Mouse (Mus musculus) stomach, postnatal 0 days (tissue): ENCODE measurements around the gene Naa80. TPM values are rescaled to one million over a fixed set of nuclear protein-coding genes. Genes with fewer than 3 reads are reported as not detected.
"Not testable (repeated sequence)": the region's sequence is repeated elsewhere in the genome, so short reads cannot be mapped to it uniquely, and the experiment has no call there.

Experiments used
- ATAC-seq: fragments of 200-750 bp; cut with Nextera tagmentation; 2 replicates; pipeline ENCODE4 v1.8.0; 2017; ENCODE audit not compliant: low FRiP score, low TSS enrichment
- DNase-seq: peaks from one replicate; pipeline ENCODE4 v3.0.0-alpha.2; 2016; ENCODE audit warnings: low spot score
- H3K27ac ChIP-seq: fragments of 300-500 bp; sonication (generic); replicated peaks from 2 replicates; pipeline ENCODE4 v1.5.1; 2014; ENCODE audit warnings: mild to moderate bottlenecking, control low read depth
- H3K27me3 ChIP-seq: fragments of 300-500 bp; sonication (generic); 2 replicates; pipeline ENCODE4 v1.6.1; 2014; ENCODE audit warnings: low read length; ENCODE audit not compliant: control insufficient read depth, insufficient read depth
- H3K36me3 ChIP-seq: fragments of 300-500 bp; sonication (generic); 2 replicates; pipeline ENCODE4 v1.6.1; 2014; ENCODE audit warnings: low read length, mixed read lengths; ENCODE audit not compliant: control insufficient read depth, insufficient read depth
- H3K4me1 ChIP-seq: fragments of 300-500 bp; sonication (generic); replicated peaks from 2 replicates; pipeline ENCODE4 v1.6.1; 2014; ENCODE audit warnings: antibody characterized with exemption; ENCODE audit not compliant: control insufficient read depth, insufficient read depth
- H3K4me2 ChIP-seq: fragments of 300-500 bp; sonication (generic); replicated peaks from 2 replicates; pipeline ENCODE4 v1.6.1; 2014; ENCODE audit warnings: low read depth, mild to moderate bottlenecking, control low read depth, moderate library complexity
- H3K4me3 ChIP-seq: fragments of 300-500 bp; sonication (generic); 2 replicates; pipeline ENCODE4 v1.5.1; 2014; ENCODE audit warnings: low read depth, low read length, control low read depth
- H3K9ac ChIP-seq: fragments of 300-500 bp; sonication (generic); 2 replicates; pipeline ENCODE4 v1.6.1; 2014; ENCODE audit warnings: mild to moderate bottlenecking, low read length, control low read depth, mixed read lengths
- H3K9me3 ChIP-seq: fragments of 300-500 bp; sonication (generic); 2 replicates; pipeline ENCODE4 v1.6.1; 2016; ENCODE audit warnings: low read length; ENCODE audit not compliant: control insufficient read depth
- CTCF ChIP-seq: IDR thresholded peaks from 2 replicates; pipeline ENCODE4 v1.5.1; 2016; ENCODE audit warnings: antibody characterized with exemption, low read depth, mild to moderate bottlenecking, moderate library complexity
- EP300 ChIP-seq: optimal IDR thresholded peaks from 2 replicates; pipeline ENCODE3; 2016; ENCODE audit warnings: antibody characterized with exemption
- WGBS: fragments of 180-500 bp; shearing (Covaris S2); extraction: QIAGEN DNeasy Blood & Tissue Kit; methylation state at CpG from one replicate; pipeline ENCODE4 v1.1.7; 2014; 5-methylcytosine and 5-hydroxymethylcytosine counted together
- polyA plus RNA-seq: library from polyadenylated mRNA; unstranded; fragments of >200 nt; fragmentation: Nextera tagmentation; extraction: Ambion mirVana; gene quantifications from 2 replicates; pipeline ENCODE4 v1.2.1, GENCODE M21; 2015

Gene Naa80
- polyA plus RNA-seq, 1 experiment from 2014 or later = 13.3 TPM

DNA sequence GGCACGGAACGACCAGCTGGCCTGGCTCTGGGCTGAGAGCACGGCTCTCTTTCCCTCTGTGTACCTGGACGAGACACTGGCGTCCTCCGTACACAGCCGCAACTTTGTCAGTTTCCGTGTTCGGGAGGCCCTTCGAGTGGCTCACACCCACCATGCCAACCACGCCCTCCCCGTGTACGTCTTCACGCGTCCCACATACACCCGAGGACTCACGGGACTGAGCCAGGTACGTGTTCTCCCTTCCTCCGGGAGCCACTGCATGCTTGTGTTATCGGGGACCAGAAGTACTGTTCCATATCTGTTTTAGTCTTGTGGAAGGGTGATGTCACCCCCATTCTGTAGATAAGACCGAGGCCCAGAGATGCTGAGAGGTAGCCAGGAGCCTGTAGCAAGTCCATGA lies 7.8 kb upstream of the Naa80 start:
- ATAC-seq = 0 out of 2 replicates have a peak, but pooled peaks have one; percentile 3

DNA sequence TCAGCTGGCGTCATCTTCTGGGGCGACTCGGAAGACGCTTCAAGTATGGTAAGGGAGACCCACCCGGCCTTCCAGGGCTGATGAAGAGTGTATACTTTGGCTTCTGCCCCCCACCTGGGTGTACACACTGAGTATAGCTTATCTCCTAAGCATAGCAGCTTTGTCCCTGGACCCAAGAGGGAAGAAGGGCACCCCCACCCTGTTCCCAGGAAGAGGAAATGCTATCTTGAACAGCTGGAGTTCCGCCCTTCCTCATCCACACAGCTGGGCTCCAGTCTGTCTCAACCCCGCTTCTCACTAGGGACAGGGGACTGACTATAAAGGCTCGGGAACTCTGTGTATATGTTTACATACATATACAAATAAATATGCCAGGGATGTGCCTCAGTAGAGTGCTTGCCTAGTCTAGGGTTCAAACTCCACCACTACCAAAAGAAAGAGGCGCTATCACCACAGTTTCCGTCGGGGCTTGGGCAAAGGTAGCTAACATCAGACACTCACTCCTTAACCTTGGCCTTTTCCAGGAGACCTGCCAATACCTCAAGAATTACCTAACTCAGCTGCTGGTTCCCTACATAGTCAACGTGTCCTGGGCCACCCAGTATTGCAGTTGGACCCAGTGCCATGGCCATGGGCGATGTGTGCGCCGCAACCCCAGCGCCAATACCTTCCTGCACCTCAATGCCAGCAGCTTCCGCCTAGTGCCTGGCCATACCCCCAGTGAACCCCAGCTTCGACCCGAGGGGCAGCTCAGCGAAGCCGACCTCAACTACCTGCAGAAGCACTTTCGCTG lies 7.0 kb upstream of the Naa80 start:
- peaks cover 15% of the 10 kb centered on the region for H3K4me1 ChIP-seq
- no peaks in the 10 kb centered on the region for H3K27me3 ChIP-seq
- H3K9ac ChIP-seq = no peak overlapping the region
- peaks cover 6% of the 10 kb centered on the region; the same call in 1 of the 2 replicates for H3K36me3 ChIP-seq
- H3K27ac ChIP-seq = peak overlapping the region; percentile 86
- DNase-seq = no peak
- peak overlapping the region; percentile 71 for H3K4me2 ChIP-seq
- TF ChIP-seq CTCF = no peak
- TF ChIP-seq EP300 = no peak
- ATAC-seq = no peak
- no peaks in the 10 kb centered on the region for H3K9me3 ChIP-seq
- peak overlapping the region; percentile 10; the same call in 1 of the 2 replicates for H3K4me3 ChIP-seq
- WGBS = 84% methylated on average over 22 of the region's 22 CpGs

More for the DNA sequence above, 7.8 kb upstream of the Naa80 start:
- no peaks in the 10 kb centered on the region for H3K9me3 ChIP-seq
- no peak for TF ChIP-seq CTCF
- no peak for TF ChIP-seq EP300
- H3K27me3 ChIP-seq = no peaks in the 10 kb centered on the region
- 0 out of 2 replicates have a peak overlapping the region, but pooled peaks have one; percentile 82 for H3K9ac ChIP-seq
- 59% methylated on average over 21 of the region's 21 CpGs for whole genome bisulfite sequencing
- peak overlapping the region; percentile 86 for H3K27ac ChIP-seq
- peak; percentile 71 for DNase-seq
- H3K4me3 ChIP-seq = peak overlapping the region; percentile 76
- peaks cover 6% of the 10 kb centered on the region; the same call in 1 of the 2 replicates for H3K36me3 ChIP-seq
- H3K4me1 ChIP-seq = peaks cover 11% of the 10 kb centered on the region
- H3K4me2 ChIP-seq = peak overlapping the region; percentile 71

DNA sequence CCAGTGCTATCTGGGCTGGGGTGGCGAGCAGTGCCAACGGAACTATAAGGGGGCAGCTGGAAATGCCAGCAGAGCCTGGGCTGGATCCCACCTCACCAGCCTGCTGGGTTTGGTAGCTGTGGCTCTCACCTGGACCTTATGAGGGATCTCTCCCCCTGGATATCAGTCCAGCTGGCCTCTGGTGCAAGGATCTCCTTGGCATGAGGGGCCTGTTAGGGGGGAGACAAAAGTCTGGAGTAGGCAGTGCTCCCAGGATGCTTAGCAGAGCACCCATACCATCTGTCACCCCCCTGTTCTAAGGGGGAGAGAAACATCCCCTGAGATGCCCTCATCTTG lies 6.4 kb upstream of the Naa80 start:
- Histone ChIP-seq H3K27ac (no peak overlapping the region), H3K36me3 (peaks cover 6% of the 10 kb centered on the region; the same call in 1 of the 2 replicates), H3K9me3 (no peaks in the 10 kb centered on the region), H3K4me3 (no peak overlapping the region), H3K4me2 (no peak overlapping the region), H3K4me1 (peaks cover 15% of the 10 kb centered on the region), H3K9ac (no peak overlapping the region), H3K27me3 (no peaks in the 10 kb centered on the region)
- WGBS = 97% methylated on average over 2 of the region's 2 CpGs
- no peak for ATAC-seq
- DNase-seq = no peak
- TF ChIP-seq CTCF = no peak
- TF ChIP-seq EP300 = no peak

DNA sequence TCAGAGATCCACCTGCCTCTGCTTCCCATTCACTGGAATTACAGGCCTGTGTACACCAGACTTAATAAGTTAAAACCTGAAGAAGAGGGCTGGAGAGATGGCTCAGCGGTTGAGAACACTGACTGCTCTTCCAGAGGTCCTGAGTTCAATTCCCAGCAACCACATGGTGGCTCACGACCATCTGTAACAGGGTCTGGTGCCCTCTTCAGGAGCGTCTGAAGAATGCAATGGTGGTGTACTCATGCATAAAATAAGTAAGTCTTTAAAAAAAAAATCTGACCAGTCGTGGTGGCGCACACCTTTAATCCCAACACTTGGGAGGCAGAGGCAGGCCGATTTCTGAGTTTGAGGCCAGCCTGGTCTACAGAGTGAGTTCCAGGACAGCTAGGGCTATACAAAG lies 4.9 kb upstream of the Naa80 start:
- H3K4me2 ChIP-seq, H3K36me3 ChIP-seq, H3K9ac ChIP-seq, H3K27ac ChIP-seq, H3K27me3 ChIP-seq, H3K9me3 ChIP-seq, DNase-seq, H3K4me3 ChIP-seq, ATAC-seq: not testable (repeated sequence)
- WGBS = 90% methylated on average over 6 of the region's 6 CpGs
- TF ChIP-seq CTCF = peak; percentile 34; the same call in 1 of the 2 replicates
- peaks cover 18% of the 10 kb centered on the region for H3K4me1 ChIP-seq

DNA sequence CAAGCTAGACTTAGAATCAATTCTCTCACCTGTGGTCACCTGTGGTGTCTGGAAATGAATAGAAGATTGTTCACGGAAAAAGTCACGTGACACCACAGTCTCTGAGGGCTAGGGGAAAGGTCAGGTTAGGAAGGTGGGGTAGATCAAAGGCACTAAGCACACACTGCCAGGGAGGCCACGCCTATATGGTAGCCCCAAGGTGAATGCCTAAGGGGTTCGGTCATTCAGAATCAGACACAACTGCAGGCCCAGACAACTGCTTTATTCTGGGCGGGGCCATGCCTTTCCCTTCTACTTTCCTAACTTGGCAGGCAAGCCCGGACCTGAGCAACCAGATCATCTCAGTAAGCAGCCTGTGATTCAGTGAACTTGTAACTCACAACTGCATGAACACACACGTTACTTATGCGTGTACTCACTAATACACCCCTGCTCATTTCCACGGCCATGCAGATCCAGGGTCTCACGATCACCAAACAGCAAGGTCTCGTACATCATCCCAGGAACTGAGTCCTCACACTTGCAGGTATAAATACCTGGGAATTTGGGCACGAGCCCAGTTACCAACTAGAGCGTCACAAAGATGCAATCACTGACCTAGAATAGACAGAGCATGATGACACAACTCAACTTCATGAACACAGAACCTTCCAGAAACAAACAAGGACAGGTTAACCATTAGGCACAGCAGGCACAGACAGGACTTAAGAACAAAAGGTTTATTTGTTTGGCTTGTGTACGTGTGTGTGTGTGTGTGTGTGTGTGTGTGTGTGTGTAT lies 2.9 kb upstream of the Naa80 start:
- Histone ChIP-seq H3K27me3 (no peaks in the 10 kb centered on the region), H3K27ac (peak overlapping the region; percentile 92), H3K4me2 (no peak overlapping the region), H3K36me3 (peaks cover 6% of the 10 kb centered on the region; the same call in 1 of the 2 replicates), H3K4me1 (peaks cover 9% of the 10 kb centered on the region), H3K9me3 (no peaks in the 10 kb centered on the region), H3K9ac (no peak overlapping the region), H3K4me3 (no peak overlapping the region)
- TF ChIP-seq EP300 (peak; percentile 1), CTCF (no peak)
- DNase-seq (peak; percentile 83), ATAC-seq (peak; percentile 85)
- WGBS = 53% methylated on average over 14 of the region's 14 CpGs
